Mouse (Mus musculus): Measurements from ENCODE around the gene Ap1s3.
A peak's percentile ranks its signal among the peaks of the same experiment; 100 is the strongest.

Gene Ap1s3

GRCm38 (mm10) chr1:79591091-79591490 is 80.7 kb downstream of the Ap1s3 start:
- DNase-seq (ENCODE audit: low spot score): no peak

GRCm38 (mm10) chr1:79589971-79590763 is 81.6 kb downstream of the Ap1s3 start:
- DNase-seq (ENCODE audit: low spot score): no peak

GRCm38 (mm10) chr1:79589424-79589823 is 82.3 kb downstream of the Ap1s3 start:
- no peak for DNase-seq (ENCODE audit: low spot score)

DNA sequence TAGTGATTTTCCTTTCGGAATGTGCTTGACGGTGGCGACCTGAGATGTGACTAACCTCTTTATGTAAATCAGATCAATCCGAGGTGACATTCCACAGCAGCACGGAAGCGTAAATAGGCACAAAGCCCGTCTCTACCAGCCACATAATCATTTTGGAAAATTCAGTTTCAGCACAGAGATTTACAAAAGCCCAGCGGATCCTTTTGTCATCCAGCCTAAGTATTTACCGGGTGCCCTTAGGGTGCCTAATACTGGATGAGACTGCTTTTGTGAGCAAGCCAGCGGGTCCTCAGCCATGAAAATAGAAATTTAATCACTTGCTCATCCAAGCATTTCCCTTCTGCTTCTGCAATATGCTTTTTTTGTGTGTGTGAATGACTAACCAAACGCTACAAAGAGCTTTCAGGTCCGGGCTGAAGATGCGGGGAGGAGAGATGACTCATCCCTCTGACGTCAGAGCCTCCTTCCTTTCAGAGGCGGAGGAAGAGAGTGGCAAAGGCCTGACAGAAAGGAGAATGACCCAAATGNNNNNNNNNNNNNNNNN is 90.6 kb downstream of the Ap1s3 start:
- peak; percentile 86 for DNase-seq (ENCODE audit: low spot score)

DNA sequence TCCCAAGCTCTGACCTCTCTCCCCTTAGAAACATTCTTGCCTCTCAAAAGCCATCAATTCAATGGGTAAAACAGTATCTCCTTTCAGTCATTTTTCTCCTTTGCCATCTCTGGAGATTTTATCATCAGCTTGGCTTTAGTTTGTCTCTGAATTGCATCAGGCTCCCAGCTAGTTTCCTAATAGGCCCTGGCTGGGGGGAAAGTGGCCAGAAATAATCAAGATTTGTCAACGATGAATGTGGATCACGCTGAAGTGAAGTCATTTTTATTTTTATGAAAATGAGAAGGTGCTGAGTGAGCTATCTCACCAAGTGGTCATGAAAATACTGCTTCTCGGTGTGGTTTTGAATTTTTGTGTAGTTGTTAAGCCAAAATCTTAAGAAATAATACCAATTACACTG is 94.4 kb downstream of the Ap1s3 start:
- no peak for DNase-seq (ENCODE audit: low spot score)

DNA sequence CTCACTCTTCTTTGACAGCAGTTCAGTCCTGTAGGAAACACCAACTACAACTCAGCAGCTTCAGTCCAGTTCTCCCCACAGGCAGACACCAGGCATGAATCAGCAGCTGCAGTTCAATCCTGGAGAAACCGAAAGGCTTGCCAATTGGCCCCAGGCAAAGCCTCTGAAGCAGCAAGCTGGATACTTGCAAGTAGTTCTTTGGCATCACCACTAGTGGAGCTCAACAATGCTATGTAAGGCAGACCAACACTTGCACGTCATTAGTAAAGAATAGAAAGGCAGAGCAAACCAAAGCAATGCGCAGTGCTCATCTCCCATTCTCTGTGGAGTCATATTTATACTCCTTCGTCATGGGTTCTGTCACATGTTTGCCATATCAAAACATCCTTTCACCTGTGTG is 99.9 kb downstream of the Ap1s3 start:
- no peak for DNase-seq (ENCODE audit: low spot score)

GRCm38 (mm10) chr1:79571126-79571525 is 100.6 kb downstream of the Ap1s3 start:
- DNase-seq (ENCODE audit: low spot score): no peak

DNA sequence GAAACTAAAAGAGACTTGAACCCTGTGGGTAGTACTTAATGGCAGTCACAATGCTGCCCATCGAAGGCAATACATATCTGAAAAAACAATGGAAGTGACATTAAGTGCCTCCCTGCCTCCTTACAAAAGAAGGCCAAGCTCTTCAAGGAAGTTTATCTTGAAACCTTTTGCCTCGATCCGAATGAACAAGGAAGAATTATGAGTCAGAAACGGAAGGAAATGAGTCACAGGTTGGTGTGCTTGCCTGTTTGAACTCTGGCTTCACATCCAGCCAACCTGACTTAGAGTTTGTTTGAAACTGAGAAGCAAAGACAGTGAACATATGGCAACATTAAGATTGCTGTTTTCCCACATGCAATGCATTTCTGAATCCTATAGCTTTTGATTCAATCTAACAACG is 110.6 kb downstream of the Ap1s3 start:
- DNase-seq (ENCODE audit: low spot score): no peak
